Mouse (Mus musculus): ENCODE results near the gene Gm49325.

DNA sequence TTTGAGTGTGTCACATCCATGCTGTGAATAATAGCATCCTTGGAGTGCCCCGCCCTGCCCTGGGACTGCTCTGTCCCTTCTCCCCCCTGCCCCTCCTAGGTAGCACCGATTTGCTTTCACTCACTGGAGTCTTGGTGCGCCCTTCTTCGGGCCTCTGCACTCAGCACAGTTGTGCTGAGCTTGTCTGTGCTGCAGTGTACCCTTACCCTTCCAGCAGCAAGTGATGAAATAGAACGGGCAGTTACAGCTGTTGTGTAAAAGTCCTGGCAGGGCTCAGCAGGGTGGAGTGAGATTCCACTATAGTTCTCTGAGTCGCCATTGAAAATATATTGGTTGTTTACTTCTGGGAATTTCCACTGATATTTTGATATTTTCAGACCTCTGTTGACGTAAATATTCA, 20.0 kb downstream of the Gm49325 start:
- TF ChIP-seq ZNF384 (IDR thresholded peaks at IDR 0.05; ENCODE audit: low read depth, low read length), result no peak
- TF ChIP-seq HCFC1 (IDR thresholded peaks at IDR 0.05; ENCODE audit: borderline replicate concordance, insufficient read depth, low read length), result no peak
- TF ChIP-seq CHD2 (IDR thresholded peaks at IDR 0.05; ENCODE audit: low read depth, low read length), result no peak

Measured in ES-E14 (cell line).